Mouse (Mus musculus) intestine, embryonic 15.5 days (tissue): Measurements from ENCODE around the gene Fundc1. TPM values are rescaled to one million over a fixed set of nuclear protein-coding genes. Genes with fewer than 3 reads are reported as not detected.

ENCODE experiments used
- ATAC-seq: fragments of 200-750 bp; cut with Nextera tagmentation; 2 replicates; pipeline ENCODE4 v1.8.0; 2017; ENCODE audit warnings: moderate TSS enrichment, moderate library complexity
- H3K27ac ChIP-seq: fragments of 300-500 bp; sonication (generic); 2 replicates; pipeline ENCODE4 v1.5.1; 2015; ENCODE audit warnings: mild to moderate bottlenecking, inconsistent platforms
- H3K27me3 ChIP-seq: fragments of 300-500 bp; sonication (generic); replicated peaks from 2 replicates; pipeline ENCODE4 v1.6.1; 2015; ENCODE audit warnings: inconsistent platforms
- H3K36me3 ChIP-seq: fragments of 300-500 bp; sonication (generic); 2 replicates; pipeline ENCODE4 v1.6.1; 2015; ENCODE audit warnings: inconsistent platforms
- H3K4me1 ChIP-seq: fragments of 300-500 bp; sonication (generic); replicated peaks from 2 replicates; pipeline ENCODE4 v1.6.1; 2015; ENCODE audit warnings: inconsistent platforms
- H3K4me2 ChIP-seq: fragments of 300-500 bp; sonication (generic); replicated peaks from 2 replicates; pipeline ENCODE4 v1.6.1; 2015; ENCODE audit warnings: mild to moderate bottlenecking, inconsistent platforms
- H3K4me3 ChIP-seq: fragments of 300-500 bp; sonication (generic); replicated peaks from 2 replicates; pipeline ENCODE4 v1.5.1; 2015; ENCODE audit warnings: inconsistent platforms
- H3K9ac ChIP-seq: fragments of 300-500 bp; sonication (generic); 2 replicates; pipeline ENCODE4 v1.6.1; 2015; ENCODE audit warnings: inconsistent platforms
- H3K9me3 ChIP-seq: fragments of 300-500 bp; sonication (generic); 2 replicates; pipeline ENCODE4 v1.6.1; 2016; ENCODE audit warnings: inconsistent platforms
- WGBS: fragments of 180-500 bp; shearing (Covaris S2); methylation state at CpG from one replicate; pipeline ENCODE4 v1.1.7; 2015; 5-methylcytosine and 5-hydroxymethylcytosine counted together
- polyA plus RNA-seq: library from polyadenylated mRNA; unstranded; fragments of >200 nt; fragmentation: Nextera tagmentation; extraction: Ambion mirVana; gene quantifications from 2 replicates; pipeline ENCODE4 v1.2.1, GENCODE M21; 2015

The Fundc1 gene
- polyA plus RNA-seq, 1 experiment from 2014 or later = 52.9 TPM

DNA sequence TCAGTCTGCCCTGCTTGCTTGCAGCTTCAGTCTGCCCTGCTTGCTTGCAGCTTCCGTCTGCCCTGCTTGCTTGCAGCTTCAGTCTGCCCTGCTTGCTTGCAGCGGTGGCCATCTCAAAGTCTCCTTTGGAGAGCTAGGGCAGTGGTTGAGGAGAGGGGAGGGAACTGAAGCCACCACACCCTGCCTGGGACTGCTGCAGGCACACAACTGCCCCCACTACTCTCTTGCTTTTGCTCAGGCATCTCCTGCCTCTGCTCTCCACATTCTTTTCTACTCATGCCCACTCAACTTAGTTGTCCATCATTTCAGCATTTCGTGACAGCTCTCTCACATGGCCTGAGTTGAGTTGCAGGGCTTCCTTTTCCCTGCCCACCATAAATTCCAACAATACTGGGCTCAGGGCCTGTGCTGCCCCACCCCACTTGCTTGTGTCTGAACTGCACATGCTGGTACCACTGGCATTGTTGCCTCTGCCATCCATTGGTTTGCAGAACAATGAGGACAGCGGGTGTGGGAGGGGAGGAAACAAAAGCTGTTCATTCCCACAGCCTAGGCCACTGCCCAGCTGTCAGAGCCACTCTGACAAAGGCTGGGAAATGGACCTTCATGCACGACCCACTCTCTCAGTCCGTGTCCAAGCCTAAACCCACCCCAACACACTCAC, 24.9 kb downstream of the Fundc1 start:
- Histone ChIP-seq H3K4me3 (no peak overlapping the region), H3K9me3 (no peaks in the 10 kb centered on the region), H3K36me3 (no peaks in the 10 kb centered on the region), H3K4me2 (no peak overlapping the region), H3K4me1 (no peaks in the 10 kb centered on the region), H3K9ac (no peak overlapping the region), H3K27me3 (no peaks in the 10 kb centered on the region), H3K27ac (no peak overlapping the region)
- no peak for ATAC-seq
- 41% methylated on average over 6 of the region's 6 CpGs for WGBS

DNA sequence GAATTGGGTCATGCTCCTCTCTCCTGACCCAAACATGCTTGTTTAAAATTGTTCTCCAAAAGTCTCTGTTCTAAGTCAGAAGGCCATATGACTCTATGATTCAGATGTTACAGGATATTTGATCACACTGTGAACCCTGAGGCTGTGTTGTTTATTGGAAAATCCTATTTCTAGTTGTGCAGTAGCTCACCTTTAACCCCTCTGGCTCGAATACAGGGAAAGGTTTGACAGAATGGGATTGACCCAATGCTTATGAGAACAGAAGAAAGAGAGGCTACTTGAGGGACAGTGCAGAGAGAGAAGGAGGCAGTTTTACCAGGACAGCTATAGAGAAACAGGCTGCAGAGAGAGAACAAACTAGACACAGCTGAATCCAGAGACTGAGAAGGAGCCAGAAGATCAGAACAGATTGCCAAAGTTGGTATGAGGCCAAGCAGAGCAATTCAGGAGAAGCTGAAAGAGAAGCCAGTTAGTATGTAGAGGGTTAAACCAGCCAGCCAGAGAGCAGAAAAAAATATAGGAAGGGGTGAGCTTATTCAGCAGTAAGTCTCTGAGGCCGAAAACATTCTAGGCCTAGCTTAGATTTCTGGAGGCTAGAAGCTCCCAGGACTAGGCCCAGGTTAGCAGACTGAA, 27.1 kb downstream of the Fundc1 start:
- Histone ChIP-seq H3K36me3 (no peaks in the 10 kb centered on the region), H3K9ac (no peak overlapping the region), H3K4me2 (no peak overlapping the region), H3K27ac (no peak overlapping the region), H3K9me3 (no peaks in the 10 kb centered on the region), H3K27me3 (no peaks in the 10 kb centered on the region), H3K4me3 (no peak overlapping the region), H3K4me1 (no peaks in the 10 kb centered on the region)
- 42% methylated on average over 2 of the region's 2 CpGs for WGBS
- no peak for ATAC-seq

- 90% methylated on average over 4 of the region's 4 CpGs for WGBS
- no peaks in the 10 kb centered on the region for H3K36me3 ChIP-seq
- no peaks in the 10 kb centered on the region for H3K27me3 ChIP-seq
- H3K4me2 ChIP-seq = no peak overlapping the region
- no peak overlapping the region for H3K4me3 ChIP-seq
- H3K9ac ChIP-seq = no peak overlapping the region
- no peak overlapping the region for H3K27ac ChIP-seq
- no peaks in the 10 kb centered on the region for H3K9me3 ChIP-seq
- no peaks in the 10 kb centered on the region for H3K4me1 ChIP-seq
- ATAC-seq = no peak
These were observed 34.4 kb downstream of the Fundc1 start for GRCm38 (mm10) chrX:17537701-17538100.

- WGBS = 82% methylated on average over 2 of the region's 2 CpGs
- ATAC-seq = no peak
- no peak overlapping the region for H3K27ac ChIP-seq
These were observed 45.1 kb downstream of the Fundc1 start for GRCm38 (mm10) chrX:17527008-17527407.

GRCm38 (mm10) chrX:17521221-17521716, 50.9 kb downstream of the Fundc1 start:
- Histone ChIP-seq H3K27me3 (no peaks in the 10 kb centered on the region), H3K4me1 (no peaks in the 10 kb centered on the region), H3K4me3 (no peak overlapping the region), H3K9ac (no peak overlapping the region), H3K27ac (no peak overlapping the region), H3K4me2 (no peak overlapping the region), H3K9me3 (no peaks in the 10 kb centered on the region), H3K36me3 (no peaks in the 10 kb centered on the region)
- no peak for ATAC-seq
- 28% methylated on average over 3 of the region's 3 CpGs for WGBS

More at GRCm38 (mm10) chrX:17527008-17527407, 45.1 kb downstream of the Fundc1 start:
- no peak overlapping the region for H3K4me2 ChIP-seq
- no peak overlapping the region for H3K4me3 ChIP-seq
- no peaks in the 10 kb centered on the region for H3K36me3 ChIP-seq
- H3K9me3 ChIP-seq = no peaks in the 10 kb centered on the region
- no peak overlapping the region for H3K9ac ChIP-seq
- no peaks in the 10 kb centered on the region for H3K4me1 ChIP-seq
- no peaks in the 10 kb centered on the region for H3K27me3 ChIP-seq

DNA sequence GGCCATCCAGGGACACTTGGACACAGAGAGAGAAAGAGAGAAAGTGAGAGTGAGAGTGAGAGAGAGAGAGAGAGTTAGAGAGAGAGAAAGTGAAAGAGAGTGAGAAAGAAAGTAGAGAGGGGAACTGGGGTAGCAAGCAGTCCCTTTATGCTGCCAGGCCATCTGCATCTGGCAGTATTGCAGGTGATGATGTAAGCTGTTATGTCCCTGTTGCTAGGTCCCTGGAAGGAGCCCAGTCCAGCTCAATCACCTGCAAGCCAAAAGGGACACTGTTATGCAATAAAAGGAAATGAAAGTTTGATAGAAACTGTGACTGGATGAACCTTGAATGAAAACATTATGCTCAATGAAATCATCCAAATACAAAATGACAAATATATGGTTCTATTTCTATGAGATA, 52.0 kb downstream of the Fundc1 start:
- Histone ChIP-seq H3K4me3 (no peak overlapping the region), H3K36me3 (no peaks in the 10 kb centered on the region), H3K9ac (no peak overlapping the region), H3K9me3 (no peaks in the 10 kb centered on the region), H3K4me1 (no peaks in the 10 kb centered on the region), H3K4me2 (no peak overlapping the region), H3K27me3 (no peaks in the 10 kb centered on the region), H3K27ac (no peak overlapping the region)
- no peak for ATAC-seq

DNA sequence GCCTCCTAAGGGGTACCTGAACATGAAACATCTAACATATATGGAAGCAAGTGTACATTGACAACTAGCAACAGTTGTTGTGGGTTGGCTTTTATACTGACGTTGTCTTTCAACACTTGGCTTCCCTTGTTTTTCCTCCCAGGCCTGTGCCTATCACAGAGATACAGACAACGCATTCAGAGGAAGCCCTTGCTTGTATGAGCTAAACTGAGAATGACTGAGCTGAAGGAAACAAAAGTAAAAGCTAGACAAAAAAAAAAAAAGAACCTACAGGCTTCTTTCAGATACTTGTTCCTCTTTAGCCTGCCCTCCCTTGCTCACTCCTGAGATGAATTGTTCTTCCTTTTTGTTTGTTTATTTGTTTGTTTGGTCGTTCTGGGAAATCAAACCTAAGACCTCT, 58.1 kb downstream of the Fundc1 start:
- Histone ChIP-seq H3K4me3 (no peak overlapping the region), H3K9me3 (no peaks in the 10 kb centered on the region), H3K27me3 (no peaks in the 10 kb centered on the region), H3K27ac (no peak overlapping the region), H3K4me1 (no peaks in the 10 kb centered on the region), H3K9ac (no peak overlapping the region), H3K4me2 (no peak overlapping the region), H3K36me3 (no peaks in the 10 kb centered on the region)
- WGBS = 64% methylated on average over 3 of the region's 3 CpGs
- no peak for ATAC-seq

GRCm38 (mm10) chrX:17512021-17512602, 60.0 kb downstream of the Fundc1 start:
- ATAC-seq = no peak
- Histone ChIP-seq H3K9me3 (no peaks in the 10 kb centered on the region), H3K4me2 (no peak overlapping the region), H3K27me3 (no peaks in the 10 kb centered on the region), H3K9ac (no peak overlapping the region), H3K27ac (no peak overlapping the region), H3K4me1 (no peaks in the 10 kb centered on the region), H3K4me3 (no peak overlapping the region), H3K36me3 (no peaks in the 10 kb centered on the region)
- WGBS = 43% methylated on average over 3 of the region's 3 CpGs
